Mouse (Mus musculus) heart, adult 18-20 months (tissue): ENCODE measurements around the gene Ncan. TPM values are rescaled to one million over a fixed set of nuclear protein-coding genes. Genes with fewer than 3 reads are reported as not detected.

Experiments
- DNase-seq, 2 experiments: peaks; one replicate each; pipeline ENCODE4 v3.0.0; 2021 to 2022; ENCODE audit warnings: mixed read lengths in 1 of 2
- total RNA-seq, 2 experiments: library from RNA; stranded (reverse); gene quantifications; 2 replicates each; pipeline ENCODE4 v1.2.3; 2021

Ncan gene
- total RNA-seq, 2 experiments from 2014 or later, result 0.03 TPM; not detected in 1

DNA sequence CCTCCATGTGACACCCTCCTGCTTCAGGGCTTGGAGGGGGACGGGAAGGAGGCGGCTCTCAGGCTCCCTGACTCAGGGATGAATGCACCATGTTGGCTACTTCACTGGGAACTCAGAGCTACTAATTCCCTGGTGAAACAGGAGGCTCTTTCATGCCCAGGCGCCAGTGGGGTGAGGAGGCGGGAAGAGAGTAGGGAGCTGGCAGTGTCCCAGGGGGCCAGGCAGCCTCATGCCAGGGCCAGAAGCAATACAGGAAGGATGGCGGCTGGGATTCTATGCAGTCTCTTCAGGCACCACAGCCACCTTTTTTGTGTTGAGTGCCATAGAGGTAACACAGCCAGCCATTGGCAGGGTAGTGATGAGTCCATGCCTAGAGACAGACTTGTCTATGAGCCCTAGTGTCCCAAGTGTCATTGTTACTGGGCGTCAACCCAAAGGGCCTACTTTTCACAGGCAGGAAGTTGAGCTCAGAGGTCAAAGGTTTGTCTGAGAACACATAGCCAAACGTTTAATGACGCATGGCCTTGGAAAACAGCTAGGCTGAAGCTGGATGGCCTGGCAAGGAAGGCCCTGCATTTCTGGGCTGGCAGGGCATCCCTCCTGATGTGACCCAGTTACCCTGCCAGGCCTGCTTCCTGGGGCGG, 8.8 kb upstream of the Ncan start:
- DNase-seq, result peak; percentile 41 to 72

DNA sequence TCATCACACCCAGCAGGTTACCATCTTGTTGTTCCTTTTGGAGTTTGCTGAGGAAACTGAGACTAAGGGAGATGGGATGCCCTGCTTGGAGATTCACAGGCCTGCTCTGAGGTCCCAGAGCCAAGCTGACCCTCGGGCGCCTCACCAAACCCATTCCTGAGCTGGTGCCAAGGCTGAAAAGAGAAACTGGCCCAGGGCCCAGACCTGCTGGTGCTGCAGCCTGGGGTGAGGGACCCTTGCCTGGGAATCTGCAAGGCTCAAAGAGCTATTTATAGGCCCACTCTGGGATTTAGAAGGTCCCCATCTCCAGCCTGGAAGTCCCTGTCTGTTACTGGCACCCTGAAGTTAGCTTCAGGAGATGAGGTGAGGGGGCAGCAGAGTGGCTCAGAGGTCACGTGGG, 7.8 kb upstream of the Ncan start:
- DNase-seq, result peak; percentile 83 to 86

DNA sequence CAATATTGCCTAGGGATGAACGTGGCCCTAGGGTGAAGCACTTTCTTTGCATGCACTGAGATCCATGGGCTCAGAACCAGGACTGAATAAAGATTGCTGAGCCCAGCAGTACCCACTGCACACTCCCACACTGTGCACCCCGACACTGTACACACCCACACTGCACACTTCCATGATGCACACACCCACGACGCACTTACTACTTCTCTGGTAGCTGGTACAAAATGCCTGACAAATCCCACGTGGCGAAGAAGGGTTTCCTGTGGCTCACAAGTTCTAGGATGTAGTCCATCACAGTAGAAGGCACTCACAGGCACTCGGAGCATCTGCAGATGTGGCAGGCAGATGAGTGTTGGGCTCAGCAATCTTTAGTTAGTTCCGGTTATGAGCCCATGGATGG, 4.3 kb upstream of the Ncan start:
- DNase-seq, result no peak

DNA sequence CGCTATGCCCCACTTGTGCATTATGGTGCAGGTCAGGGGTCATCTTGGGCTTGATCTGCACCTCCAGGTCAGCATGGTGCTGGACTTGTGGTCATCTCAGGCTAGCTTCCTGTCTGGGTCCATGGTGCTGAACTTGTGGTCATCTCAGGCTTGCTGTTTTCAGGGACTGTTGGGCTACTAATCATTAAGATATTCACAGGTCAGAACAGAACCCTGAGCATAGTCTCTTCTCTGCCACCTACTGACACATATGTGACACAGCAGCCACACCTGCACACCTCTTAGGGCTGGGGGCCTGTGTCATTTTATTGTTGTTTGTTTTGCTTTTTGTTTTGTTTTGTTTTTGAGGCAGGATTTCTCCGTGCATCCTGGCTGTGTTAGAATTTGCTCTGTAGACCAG, 2.2 kb upstream of the Ncan start:
- DNase-seq, result no peak

DNA sequence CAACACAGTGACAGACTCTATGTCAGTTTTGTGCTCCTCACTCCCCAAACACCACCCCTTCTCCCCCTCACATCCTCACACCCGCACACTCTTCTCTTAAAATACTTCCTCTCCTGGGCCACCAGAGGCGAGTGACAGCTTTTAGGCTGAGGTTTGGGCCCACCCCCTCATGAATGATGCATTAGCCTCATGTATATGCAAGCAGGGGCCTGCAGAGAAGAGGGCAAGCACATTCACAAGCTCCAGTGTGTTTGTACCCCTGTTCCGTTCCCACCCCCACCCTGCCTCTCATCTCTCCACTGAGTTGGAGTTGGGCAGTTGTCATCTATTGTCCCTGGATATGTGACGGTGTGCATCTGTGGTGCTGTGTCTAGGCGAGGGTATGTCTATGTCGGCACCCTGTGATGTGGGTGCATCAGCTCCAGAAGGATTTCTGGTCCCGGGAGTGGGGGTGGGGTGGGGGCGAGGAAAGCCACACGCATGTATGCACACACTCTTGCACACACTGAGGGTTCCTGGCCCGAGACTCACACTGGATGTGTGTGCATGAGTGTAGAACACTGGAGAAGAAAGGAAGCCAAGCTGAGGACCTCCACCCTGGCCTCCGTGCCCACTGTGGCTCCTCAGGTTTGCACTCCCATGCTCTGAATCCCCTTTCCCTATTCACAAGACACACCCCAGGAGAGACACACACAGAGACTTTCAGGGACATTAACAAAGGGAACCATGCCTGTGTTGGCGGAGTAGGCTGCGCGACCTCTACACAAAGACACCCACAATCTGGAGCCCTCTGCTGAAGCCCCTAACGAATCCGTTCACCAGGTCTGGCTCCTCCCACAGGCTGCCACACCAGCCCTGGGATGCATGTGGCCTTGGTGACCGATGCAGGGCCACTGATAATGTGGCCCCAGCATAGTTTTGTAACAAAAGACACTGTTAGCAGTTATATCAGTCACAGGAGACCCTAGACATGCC, 1.7 kb downstream of the Ncan start:
- DNase-seq, result no peak

DNA sequence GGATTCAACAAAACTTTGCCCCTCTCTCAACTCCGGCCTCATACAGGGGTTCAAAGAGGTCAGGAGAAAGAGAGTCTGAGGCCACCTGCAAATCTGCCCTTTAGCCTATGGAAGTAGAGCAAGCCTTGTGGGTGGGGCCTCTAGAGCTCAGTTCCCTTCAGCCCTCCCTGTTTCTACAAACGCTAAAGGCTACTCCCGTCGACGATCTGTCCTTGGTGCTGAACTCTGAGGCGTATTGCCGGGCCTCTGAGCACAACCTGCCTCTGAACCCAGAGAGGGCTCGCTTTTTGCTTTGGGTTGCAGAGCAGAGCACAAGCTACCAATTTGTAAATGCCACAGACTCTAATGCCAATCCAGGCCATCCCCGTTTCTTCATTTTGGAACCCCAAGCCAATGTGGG, 3.1 kb downstream of the Ncan start:
- DNase-seq, result no peak

DNA sequence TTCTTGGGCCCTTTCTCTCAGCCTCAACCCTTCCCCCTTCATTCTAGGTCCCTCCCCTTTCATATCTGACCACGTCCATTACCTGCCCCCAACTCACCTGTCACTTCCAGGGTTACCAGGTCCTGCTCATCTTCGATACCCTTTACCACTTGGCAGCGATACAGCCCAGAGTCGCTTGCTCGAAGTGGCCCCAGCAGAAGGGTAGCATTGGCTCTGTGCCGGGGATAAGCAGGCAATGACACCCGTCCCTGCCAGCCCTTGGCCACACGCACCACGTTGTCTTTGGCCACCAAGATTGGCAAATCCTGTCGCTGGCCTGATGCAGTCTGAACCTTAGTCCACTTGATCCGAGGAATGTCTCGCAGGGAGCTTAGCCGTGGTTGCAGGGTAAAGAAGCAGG, 5.8 kb downstream of the Ncan start:
- no peak for DNase-seq

DNA sequence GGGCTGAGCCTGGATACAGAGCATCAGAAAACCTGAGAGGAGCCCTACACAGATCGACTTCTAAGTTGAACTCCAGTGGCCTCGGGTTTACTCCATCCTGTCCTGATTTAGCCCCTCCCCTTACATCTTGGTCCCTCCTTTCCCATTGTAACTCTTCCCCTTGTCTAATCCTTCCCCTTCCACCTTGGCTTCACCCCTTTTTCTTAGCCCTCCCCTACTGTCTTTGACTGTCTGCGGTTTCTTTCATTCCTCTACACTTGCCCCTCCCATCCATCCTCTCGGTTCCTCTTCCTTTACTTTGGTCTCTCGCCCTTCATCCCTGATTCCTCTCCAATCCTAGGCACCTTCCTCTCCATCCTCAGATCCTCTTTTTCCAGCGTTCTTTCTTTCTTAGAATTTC, 6.2 kb downstream of the Ncan start:
- no peak for DNase-seq

DNA sequence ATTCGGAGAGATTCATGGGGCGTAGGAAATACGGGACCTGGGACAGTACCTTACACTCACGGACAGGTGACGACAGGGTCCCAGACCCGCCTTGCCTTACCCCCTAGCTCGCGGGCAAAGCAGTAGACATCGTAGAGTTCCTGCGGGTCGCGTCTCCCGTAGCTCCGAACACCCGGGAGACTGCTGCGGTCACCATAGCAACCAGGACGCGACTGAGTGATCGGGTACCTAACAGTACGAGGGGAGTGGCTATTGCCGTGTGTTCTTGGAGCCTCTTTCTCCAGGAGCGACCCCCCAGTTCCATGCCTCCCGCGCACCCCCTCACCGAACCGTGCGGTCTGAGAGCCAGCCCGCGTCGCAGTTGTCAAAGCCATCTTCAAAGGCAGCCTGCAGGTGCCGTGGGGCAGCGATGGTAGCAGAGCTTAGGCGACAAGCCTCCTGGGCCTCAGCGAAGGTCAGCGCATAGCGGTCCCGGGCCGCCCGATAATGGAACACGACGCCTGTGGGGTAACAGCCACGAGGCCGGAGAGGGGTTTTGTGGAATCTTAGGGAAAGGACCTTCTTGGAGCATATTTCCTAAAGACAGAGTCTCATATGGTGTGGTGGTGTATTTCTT, 8.2 kb downstream of the Ncan start:
- no peak for DNase-seq

DNA sequence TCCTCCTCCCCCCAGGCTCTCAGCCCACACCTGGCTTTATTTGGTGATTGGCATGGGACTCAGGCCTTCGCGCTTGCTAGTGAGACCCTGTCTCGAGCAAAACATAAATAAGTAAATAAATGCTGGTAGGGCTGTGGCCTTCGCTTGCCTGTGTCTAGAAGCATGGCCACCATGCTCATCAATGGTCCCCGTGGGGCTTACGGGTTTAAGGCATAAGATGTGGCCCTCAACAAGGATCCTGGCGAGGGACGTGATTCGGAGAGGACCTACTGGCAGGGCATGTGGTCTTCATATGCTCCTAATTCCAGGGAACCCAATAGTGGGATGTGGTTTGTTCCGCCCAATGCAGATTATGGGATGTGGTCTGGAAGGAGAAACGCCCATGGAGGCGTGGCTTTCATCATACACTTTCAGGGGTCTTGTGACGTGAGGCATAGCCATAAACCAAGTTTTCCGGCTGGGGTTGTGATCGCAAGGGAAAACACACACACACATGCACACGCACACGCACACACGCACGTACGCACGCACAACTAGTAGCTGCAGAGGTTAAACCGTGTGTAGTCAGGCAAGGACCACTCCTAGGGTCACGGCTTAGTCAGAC, 9.4 kb downstream of the Ncan start:
- DNase-seq, result no peak

DNA sequence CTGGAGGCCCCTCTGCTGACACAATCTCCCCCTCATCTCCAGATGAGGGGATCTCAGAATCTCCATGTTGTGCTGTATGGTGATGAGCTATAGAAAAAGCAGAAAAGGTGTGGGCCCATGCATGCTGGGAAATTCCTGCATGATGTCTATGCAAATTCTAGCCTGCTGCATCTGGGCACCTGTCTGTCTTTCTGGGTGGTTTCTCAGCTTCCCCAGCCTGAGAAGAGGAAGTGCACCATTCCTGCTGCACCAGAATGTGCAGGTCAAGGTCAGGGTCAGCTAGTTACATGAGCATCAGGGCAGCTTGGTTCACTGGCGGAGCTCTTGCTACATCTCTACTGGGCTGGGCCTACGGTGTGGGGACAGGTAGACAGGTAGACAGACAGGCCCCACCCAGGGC, 10.2 kb downstream of the Ncan start:
- DNase-seq, result no peak

DNA sequence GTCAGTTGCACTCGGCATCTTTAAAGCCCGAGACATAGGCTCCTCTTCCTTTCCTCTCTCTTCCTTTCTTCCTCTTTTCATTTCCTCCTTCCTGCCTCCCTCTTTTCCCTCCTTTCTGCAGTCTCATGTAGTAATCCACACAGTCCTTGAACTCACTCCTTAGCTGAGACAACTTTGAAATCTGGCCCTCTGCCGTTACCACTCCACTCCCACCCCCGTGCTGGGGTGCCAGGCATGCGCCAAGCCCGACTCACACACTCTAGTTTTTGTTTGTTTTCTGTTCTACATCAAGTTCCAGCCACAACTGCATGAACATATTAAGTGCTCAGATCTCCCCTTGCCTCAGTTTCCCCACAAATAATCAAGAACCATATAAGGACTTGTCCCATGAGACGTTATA, 15.8 kb downstream of the Ncan start:
- DNase-seq, result no peak

DNA sequence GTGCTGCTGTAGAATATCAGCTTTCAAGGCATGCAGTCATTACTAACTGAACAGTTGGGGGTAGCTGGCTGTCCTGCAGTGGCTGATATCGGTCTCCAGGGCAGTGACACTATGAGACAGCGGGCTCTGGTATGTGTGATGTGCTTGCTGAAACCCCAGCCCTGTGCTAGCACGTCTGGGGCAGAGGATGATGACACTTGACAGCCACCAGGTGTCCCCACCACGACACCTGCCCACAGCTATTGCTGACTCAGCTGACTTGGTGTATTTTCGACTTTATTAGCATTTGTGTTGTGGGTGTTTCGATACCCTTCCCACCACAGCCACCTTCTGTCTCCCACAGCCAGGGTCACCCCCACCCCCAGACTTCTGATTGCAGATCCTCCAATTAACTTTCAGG, 16.2 kb downstream of the Ncan start:
- peak; percentile 28 to 37 for DNase-seq

DNA sequence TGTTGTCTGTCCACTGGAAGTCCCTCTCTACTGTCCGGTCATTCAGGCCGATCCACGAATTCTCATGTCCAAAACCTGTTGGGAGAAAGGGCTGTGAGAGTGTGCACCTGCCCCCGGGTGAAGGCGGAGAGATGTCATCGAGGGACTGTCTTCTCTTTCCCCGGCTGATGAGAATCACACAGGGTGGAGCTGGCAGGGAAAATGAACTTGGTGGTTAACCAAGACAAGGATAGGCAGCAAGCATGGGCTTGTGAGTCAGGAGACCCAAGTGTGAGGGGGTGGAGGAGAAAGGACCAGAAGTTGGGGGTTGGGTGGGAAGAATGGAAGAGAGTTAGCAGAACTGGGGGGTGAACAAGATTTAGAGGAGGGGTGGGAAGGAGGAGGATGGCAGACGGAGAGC, 20.4 kb downstream of the Ncan start:
- no peak for DNase-seq

DNA sequence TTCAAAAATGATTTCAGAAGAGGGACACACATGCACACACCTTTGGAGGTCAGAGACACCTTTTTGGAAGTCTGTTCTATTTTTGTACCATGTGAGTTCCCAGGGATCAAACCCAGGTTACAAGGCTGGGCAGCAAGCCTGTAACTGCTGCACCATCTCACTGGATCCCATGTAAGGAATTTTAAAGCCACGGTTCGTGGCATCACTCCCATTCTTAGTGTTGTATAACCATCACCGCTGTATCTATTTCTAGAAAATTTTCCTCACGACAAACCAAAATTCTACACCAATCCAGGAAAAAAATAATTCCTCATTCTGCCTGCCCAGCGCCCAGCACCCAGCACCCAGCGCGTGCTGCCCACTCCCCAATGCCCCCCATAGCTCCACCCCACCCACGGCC, 21.4 kb downstream of the Ncan start:
- peak in 1 of 2 experiments; percentile 4 for DNase-seq

DNA sequence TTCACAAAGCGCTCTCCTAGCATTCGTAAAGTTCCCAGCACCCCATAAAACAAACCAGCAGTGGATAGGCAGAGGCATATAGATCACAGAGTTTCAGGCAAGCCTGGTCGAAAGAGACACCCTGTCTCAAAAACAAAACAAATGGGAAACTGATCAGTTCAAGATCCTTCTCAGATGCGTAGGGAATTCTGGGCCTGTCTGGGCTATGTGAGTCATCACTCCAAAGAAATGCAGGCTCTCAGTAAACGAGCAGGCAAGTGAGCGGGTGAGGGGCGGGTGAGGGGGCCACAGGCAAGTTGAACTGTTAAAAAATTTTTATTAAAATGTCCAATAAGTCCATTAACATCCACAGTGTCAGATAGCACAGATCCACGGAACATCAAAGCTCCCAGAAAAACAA, 27.9 kb downstream of the Ncan start:
- DNase-seq, result no peak

DNA sequence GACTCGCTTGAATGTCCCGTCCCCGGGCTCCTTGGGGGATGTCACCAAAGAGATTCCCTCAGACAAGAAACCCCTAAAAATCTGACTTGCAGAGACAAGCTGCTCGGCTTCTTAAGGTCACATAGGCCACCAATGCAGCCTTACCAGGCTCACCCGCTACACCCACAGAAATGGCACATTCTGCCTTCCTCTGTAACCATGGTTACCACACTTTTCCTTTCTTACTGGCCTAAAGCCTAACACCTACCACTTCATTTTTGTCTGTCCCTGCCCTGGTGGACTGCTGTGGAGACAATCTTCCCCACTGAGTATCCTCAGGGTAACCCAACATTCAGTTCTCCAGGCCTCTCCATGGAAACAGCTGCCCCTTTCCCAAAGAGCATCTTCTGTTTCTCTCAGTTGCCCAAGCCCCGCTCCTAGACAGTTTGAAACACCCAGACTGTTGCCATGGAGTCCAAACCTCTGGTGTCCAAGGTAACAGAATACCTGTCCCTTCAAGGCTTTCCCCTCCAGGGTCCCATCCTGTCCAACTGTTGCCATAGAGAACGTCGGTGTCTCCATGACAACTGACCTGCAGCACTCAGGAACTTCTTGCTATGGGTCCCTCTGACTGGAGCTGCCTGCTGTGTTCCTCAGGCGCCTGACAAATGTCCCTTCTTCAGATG, 31.2 kb downstream of the Ncan start:
- no peak for DNase-seq

DNA sequence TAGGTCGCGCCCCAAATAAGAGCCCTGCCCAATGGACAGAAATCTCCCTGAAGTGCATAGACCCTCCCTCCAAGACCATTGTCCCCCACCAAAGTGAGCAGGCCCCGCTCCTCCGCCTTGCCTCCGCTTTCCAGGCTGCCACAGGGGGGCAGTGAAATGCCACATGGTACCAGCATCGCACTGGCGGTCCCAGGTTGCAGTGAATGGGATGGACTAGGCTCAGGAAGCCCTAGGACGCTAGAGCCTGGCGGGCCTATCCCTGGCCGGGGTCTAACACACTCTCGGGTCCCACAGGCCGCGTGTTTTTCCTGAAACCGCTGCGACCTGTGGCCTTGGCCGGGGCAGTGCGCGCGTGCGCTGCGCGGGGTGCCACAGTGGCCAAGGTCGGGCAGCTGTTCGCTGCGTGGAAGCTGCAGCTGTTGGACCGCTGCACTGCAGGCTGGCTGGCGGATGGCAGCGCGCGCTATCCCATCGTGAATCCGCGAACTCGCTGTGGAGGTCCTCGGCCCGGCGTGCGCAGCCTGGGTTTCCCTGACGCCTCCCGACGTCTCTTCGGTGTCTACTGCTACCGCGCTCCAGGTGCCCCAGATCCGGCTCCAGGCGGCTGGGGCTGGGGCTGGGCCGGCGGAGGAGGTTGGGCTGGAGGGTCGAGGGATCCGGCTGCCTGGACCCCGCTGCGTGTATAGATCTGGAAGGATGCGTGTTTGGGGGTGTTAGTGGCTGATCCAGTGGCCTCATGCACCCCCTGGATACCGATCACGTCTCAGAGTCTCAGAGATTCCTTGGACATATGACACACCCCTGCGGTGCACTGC, 32.6 kb downstream of the Ncan start:
- peak; percentile 14 to 47 for DNase-seq

DNA sequence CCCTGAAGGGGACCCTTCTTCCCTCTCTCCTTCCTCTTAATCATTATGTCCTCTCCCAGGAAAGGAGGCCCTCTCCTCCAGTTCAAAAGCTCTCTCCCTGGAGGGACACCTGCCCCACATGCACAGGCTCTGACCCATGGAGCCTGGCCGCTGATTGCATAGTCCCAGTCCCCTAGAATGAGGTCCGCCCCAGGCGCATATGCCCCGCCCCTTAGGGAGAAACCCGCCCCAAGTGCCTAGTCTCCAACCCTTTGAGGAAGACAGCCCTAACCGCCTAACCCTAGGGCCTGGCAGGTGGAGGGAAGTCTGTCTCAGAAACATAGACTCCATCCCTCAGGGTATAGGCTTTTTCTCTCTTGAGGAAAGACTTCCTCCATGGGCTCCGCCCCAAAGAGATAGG, 33.4 kb downstream of the Ncan start:
- no peak for DNase-seq

DNA sequence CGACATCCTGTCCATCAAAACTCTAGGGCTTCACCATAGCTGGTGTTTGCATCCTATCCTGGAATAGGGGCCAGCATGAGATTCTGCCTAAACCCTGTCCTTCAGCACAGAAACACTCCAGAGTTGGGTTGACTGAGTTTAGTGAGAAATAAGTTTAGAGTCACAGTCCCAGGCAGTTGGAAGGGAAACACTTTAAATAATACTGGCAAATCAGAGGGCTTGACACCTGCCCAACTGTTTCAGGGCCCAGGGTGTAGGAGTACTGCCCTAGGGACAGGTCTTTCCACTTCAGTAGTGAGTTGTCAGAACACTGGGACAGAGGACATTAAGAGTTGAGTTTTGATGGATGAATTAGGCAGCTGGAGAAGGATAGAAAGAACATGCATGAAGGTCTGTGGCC, 34.5 kb downstream of the Ncan start:
- DNase-seq, result no peak
